Mouse (Mus musculus) lung, postnatal 0 days (tissue): ENCODE measurements around the gene Rabepk. TPM values are rescaled to one million over a fixed set of nuclear protein-coding genes. Genes with fewer than 3 reads are reported as not detected.
"Not testable (repeated sequence)": the region's sequence is repeated elsewhere in the genome, so short reads cannot be mapped to it uniquely, and the experiment has no call there.

Experiments
- ATAC-seq: fragments of 200-750 bp; cut with Nextera tagmentation; 2 replicates; pipeline ENCODE4 v1.8.0; 2017; ENCODE audit warnings: moderate library complexity
- DNase-seq: peaks from one replicate; pipeline ENCODE4 v3.0.0-alpha.2; 2016; ENCODE audit warnings: low spot score
- H3K27ac ChIP-seq: fragments of 300-500 bp; sonication (generic); 2 replicates; pipeline ENCODE4 v1.5.1; 2014; ENCODE audit warnings: antibody characterized with exemption, mild to moderate bottlenecking, low read length, mixed read lengths
- H3K27me3 ChIP-seq: fragments of 300-500 bp; sonication (generic); replicated peaks from 2 replicates; pipeline ENCODE4 v1.6.1; 2014; ENCODE audit warnings: low read length, mixed read lengths; ENCODE audit not compliant: insufficient read depth
- H3K36me3 ChIP-seq: fragments of 300-500 bp; sonication (generic); 2 replicates; pipeline ENCODE4 v1.6.1; 2014; ENCODE audit warnings: low read length, mixed read lengths; ENCODE audit not compliant: insufficient read depth
- H3K4me1 ChIP-seq: fragments of 300-500 bp; sonication (generic); 2 replicates; pipeline ENCODE4 v1.6.1; 2014; ENCODE audit warnings: antibody characterized with exemption, low read depth, low read length, mixed read lengths; ENCODE audit not compliant: insufficient read depth
- H3K4me2 ChIP-seq: fragments of 300-500 bp; sonication (generic); replicated peaks from 2 replicates; pipeline ENCODE4 v1.6.1; 2014; ENCODE audit warnings: low read depth, mild to moderate bottlenecking, low read length, moderate library complexity, mixed read lengths
- H3K4me3 ChIP-seq: fragments of 300-500 bp; sonication (generic); 2 replicates; pipeline ENCODE4 v1.5.1; 2014; ENCODE audit warnings: low read depth, low read length
- H3K9ac ChIP-seq: fragments of 300-500 bp; sonication (generic); replicated peaks from 2 replicates; pipeline ENCODE4 v1.6.1; 2014; ENCODE audit warnings: low read depth, mild to moderate bottlenecking
- H3K9me3 ChIP-seq: fragments of 300-500 bp; sonication (generic); 2 replicates; pipeline ENCODE4 v1.6.1; 2016; ENCODE audit warnings: low read length, mixed read lengths
- CTCF ChIP-seq: IDR thresholded peaks from 2 replicates; pipeline ENCODE4 v1.5.1; 2016; ENCODE audit warnings: antibody characterized with exemption, mild to moderate bottlenecking
- EP300 ChIP-seq: IDR thresholded peaks from 2 replicates; pipeline ENCODE4 v1.6.1; 2016; ENCODE audit warnings: antibody characterized with exemption, mild to moderate bottlenecking, control low read depth
- WGBS: fragments of 180-500 bp; shearing (Covaris S2); extraction: QIAGEN DNeasy Blood & Tissue Kit; methylation state at CpG from one replicate; pipeline ENCODE4 v1.1.7; 2014; 5-methylcytosine and 5-hydroxymethylcytosine counted together
- polyA plus RNA-seq: library from polyadenylated mRNA; unstranded; fragments of >200 nt; fragmentation: Nextera tagmentation; extraction: Ambion mirVana; gene quantifications from 2 replicates; pipeline ENCODE4 v1.2.1, GENCODE M21; 2015

The Rabepk gene
- polyA plus RNA-seq, 1 experiment from 2014 or later = 18.5 TPM

GRCm38 (mm10) chr2:34805364-34805950 lies 5.7 kb upstream of the Rabepk start:
- no peaks in the 10 kb centered on the region for H3K27me3 ChIP-seq
- H3K4me3 ChIP-seq = no peak overlapping the region
- ATAC-seq = no peak
- no peaks in the 10 kb centered on the region for H3K36me3 ChIP-seq
- 80% methylated on average over 10 of the region's 10 CpGs for WGBS
- H3K9me3 ChIP-seq = no peaks in the 10 kb centered on the region
- no peak overlapping the region for H3K9ac ChIP-seq
- no peaks in the 10 kb centered on the region for H3K4me1 ChIP-seq
- DNase-seq = no peak
- H3K27ac ChIP-seq = no peak overlapping the region
- no peak overlapping the region for H3K4me2 ChIP-seq
- TF ChIP-seq EP300 = no peak
- TF ChIP-seq CTCF = no peak

GRCm38 (mm10) chr2:34804815-34805214 lies 5.1 kb upstream of the Rabepk start:
- Histone ChIP-seq H3K27me3 (no peaks in the 10 kb centered on the region), H3K9me3 (no peaks in the 10 kb centered on the region), H3K36me3 (no peaks in the 10 kb centered on the region), H3K9ac (no peak overlapping the region), H3K4me2 (no peak overlapping the region), H3K4me3 (no peak overlapping the region), H3K27ac (no peak overlapping the region), H3K4me1 (no peaks in the 10 kb centered on the region; the same call in 1 of the 2 replicates)
- DNase-seq (no peak), ATAC-seq (no peak)
- 56% methylated on average over 1 of the region's 1 CpGs for WGBS
- no peak for TF ChIP-seq CTCF
- no peak for TF ChIP-seq EP300

- Histone ChIP-seq H3K27ac (no peak overlapping the region), H3K4me2 (no peak overlapping the region), H3K9ac (no peak overlapping the region), H3K36me3 (no peaks in the 10 kb centered on the region), H3K9me3 (no peaks in the 10 kb centered on the region), H3K4me3 (no peak overlapping the region), H3K4me1 (peaks cover under 1% of the 10 kb centered on the region; the same call in 1 of the 2 replicates), H3K27me3 (no peaks in the 10 kb centered on the region)
- no peak for ATAC-seq
- 98% methylated on average over 2 of the region's 2 CpGs for WGBS
- no peak for DNase-seq
- TF ChIP-seq CTCF (no peak), EP300 (no peak)
Measured at GRCm38 (mm10) chr2:34804172-34804571, 4.5 kb upstream of the Rabepk start.

GRCm38 (mm10) chr2:34803746-34804145 lies 4.0 kb upstream of the Rabepk start:
- Histone ChIP-seq H3K4me1 (peaks cover 5% of the 10 kb centered on the region; the same call in 1 of the 2 replicates), H3K4me3 (no peak overlapping the region), H3K27ac (no peak overlapping the region), H3K9ac (no peak overlapping the region), H3K27me3 (no peaks in the 10 kb centered on the region), H3K36me3 (no peaks in the 10 kb centered on the region), H3K4me2 (no peak overlapping the region), H3K9me3 (no peaks in the 10 kb centered on the region)
- TF ChIP-seq EP300 = no peak
- no peak for TF ChIP-seq CTCF
- 62% methylated on average over 3 of the region's 3 CpGs for WGBS
- DNase-seq = no peak
- ATAC-seq = no peak

- H3K4me1 ChIP-seq, H3K27me3 ChIP-seq, H3K9me3 ChIP-seq, H3K36me3 ChIP-seq: not testable (repeated sequence)
- WGBS = under 1% methylated on average over 17 of the region's 32 CpGs
- ATAC-seq (peak; percentile 39), DNase-seq (peak; percentile 45)
- Histone ChIP-seq H3K27ac (peak overlapping the region; percentile 88), H3K9ac (peak overlapping the region; percentile 92), H3K4me2 (peak overlapping the region; percentile 49), H3K4me3 (peak overlapping the region; percentile 69)
Measured at GRCm38 (mm10) chr2:34802565-34803245, 3.0 kb upstream of the Rabepk start.

GRCm38 (mm10) chr2:34801516-34802482 lies 2.1 kb upstream of the Rabepk start:
- H3K4me1 ChIP-seq = peaks cover 6% of the 10 kb centered on the region; the same call in 1 of the 2 replicates
- WGBS = 5% methylated on average over 39 of the region's 39 CpGs
- H3K36me3 ChIP-seq = no peaks in the 10 kb centered on the region
- peak; percentile 100 for DNase-seq
- peak overlapping the region; percentile 49 for H3K4me2 ChIP-seq
- no peaks in the 10 kb centered on the region for H3K9me3 ChIP-seq
- peak overlapping the region; percentile 88 for H3K27ac ChIP-seq
- TF ChIP-seq EP300 (no peak; the same call in 1 of the 2 replicates), CTCF (peak; percentile 30)
- H3K27me3 ChIP-seq = no peaks in the 10 kb centered on the region
- peak overlapping the region; percentile 69 for H3K4me3 ChIP-seq
- ATAC-seq = peak; percentile 97
- peak overlapping the region; percentile 92 for H3K9ac ChIP-seq
